In genomic region chr1:171280250-171280915, GRCm38 (mm10) we compare ENCODE assay signal across 8 mouse cellular contexts. TPM values are rescaled to one million over a fixed set of nuclear protein-coding genes. Genes with fewer than 3 reads are reported as not detected.
DNase-seq lines count a peak whose midpoint lies in the region; ATAC-seq and TF ChIP-seq lines count a peak whose summit lies in the region.

No protein-coding gene starts in this region.

- peaks cover 12% of the 10 kb centered on the region; the same call in 1 of the 2 replicates for H3K36me3 ChIP-seq in liver, adult 2 months (ENCODE audit: control insufficient read depth, insufficient read depth, low read length)
- H3K36me3 ChIP-seq in embryonic facial prominence, embryonic 13.5 days = peaks cover 64% of the 10 kb centered on the region
- H3K36me3 ChIP-seq in hindbrain, embryonic 14.5 days (replicated peaks; ENCODE audit: control insufficient read depth, insufficient read depth) = peaks cover 63% of the 10 kb centered on the region
- peaks cover 81% of the 10 kb centered on the region for H3K36me3 ChIP-seq in liver, embryonic 12.5 days
- H3K36me3 ChIP-seq in stomach, embryonic 14.5 days (ENCODE audit: control insufficient read depth, insufficient read depth, low read length) = peaks cover 63% of the 10 kb centered on the region

- TF ChIP-seq POLR2A in liver, adult 2 months (IDR thresholded peaks at IDR 0.05; ENCODE audit: extremely low read depth, insufficient read depth, low read length) = no peak

- peak overlapping the region; percentile 67 for H3K9ac ChIP-seq in liver, adult 2 months (ENCODE audit: low read depth, low read length)
- peak overlapping the region; percentile 89 for H3K9ac ChIP-seq in embryonic facial prominence, embryonic 13.5 days
- H3K9ac ChIP-seq in hindbrain, embryonic 14.5 days = peak overlapping the region; percentile 58
- peak overlapping the region; percentile 95 for H3K9ac ChIP-seq in liver, embryonic 12.5 days
- peak overlapping the region; percentile 54 for H3K9ac ChIP-seq in stomach, embryonic 14.5 days (replicated peaks; ENCODE audit: low read depth, low read length)

- no peaks in the 10 kb centered on the region; the same call in 1 of the 2 replicates for H3K79me2 ChIP-seq in liver, adult 2 months (ENCODE audit: control insufficient read depth, insufficient read depth, low read length)

- peaks cover 5% of the 10 kb centered on the region; the same call in 1 of the 2 replicates for H3K4me1 ChIP-seq in liver, adult 2 months (ENCODE audit: control insufficient read depth, insufficient read depth, low read length)
- peaks cover 19% of the 10 kb centered on the region for H3K4me1 ChIP-seq in embryonic facial prominence, embryonic 13.5 days
- H3K4me1 ChIP-seq in hindbrain, embryonic 14.5 days (replicated peaks; ENCODE audit: control insufficient read depth, insufficient read depth, low read length) = peaks cover 15% of the 10 kb centered on the region
- H3K4me1 ChIP-seq in liver, embryonic 12.5 days = peaks cover 72% of the 10 kb centered on the region
- H3K4me1 ChIP-seq in stomach, embryonic 14.5 days (ENCODE audit: control insufficient read depth, insufficient read depth, low read length) = peaks cover 15% of the 10 kb centered on the region

- no peaks in the 10 kb centered on the region for H3K27me3 ChIP-seq in liver, adult 2 months (ENCODE audit: control insufficient read depth, insufficient read depth, low read length)
- no peaks in the 10 kb centered on the region for H3K27me3 ChIP-seq in embryonic facial prominence, embryonic 13.5 days
- no peaks in the 10 kb centered on the region for H3K27me3 ChIP-seq in hindbrain, embryonic 14.5 days (ENCODE audit: control insufficient read depth, insufficient read depth, low read length)
- no peaks in the 10 kb centered on the region for H3K27me3 ChIP-seq in liver, embryonic 12.5 days (replicated peaks)
- no peaks in the 10 kb centered on the region for H3K27me3 ChIP-seq in stomach, embryonic 14.5 days (ENCODE audit: control insufficient read depth, insufficient read depth, low read length)

- H3K9me3 ChIP-seq in embryonic facial prominence, embryonic 13.5 days = no peaks in the 10 kb centered on the region
- no peaks in the 10 kb centered on the region for H3K9me3 ChIP-seq in hindbrain, embryonic 14.5 days (ENCODE audit: control insufficient read depth, low read length)
- no peaks in the 10 kb centered on the region for H3K9me3 ChIP-seq in liver, embryonic 12.5 days (replicated peaks)
- no peaks in the 10 kb centered on the region for H3K9me3 ChIP-seq in stomach, embryonic 14.5 days (ENCODE audit: control insufficient read depth, low read depth, low read length)

- peak overlapping the region; percentile 20 for H3K27ac ChIP-seq in liver, adult 2 months (replicated peaks; ENCODE audit: insufficient read depth, low read depth, low read length)
- H3K27ac ChIP-seq in embryonic facial prominence, embryonic 13.5 days = peak overlapping the region; percentile 23; the same call in 1 of the 2 replicates
- H3K27ac ChIP-seq in hindbrain, embryonic 14.5 days = peak overlapping the region; percentile 57; the same call in 1 of the 2 replicates
- H3K27ac ChIP-seq in liver, embryonic 12.5 days = peak overlapping the region; percentile 99
- peak overlapping the region; percentile 49; the same call in 1 of the 2 replicates for H3K27ac ChIP-seq in stomach, embryonic 14.5 days (ENCODE audit: low read length)

- no peak; the same call in 1 of the 2 replicates for ATAC-seq in embryonic facial prominence, embryonic 13.5 days (ENCODE audit: insufficient number of reproducible peaks, insufficient read depth, low FRiP score, low TSS enrichment, low read depth)
- peak; percentile 12; the same call in 1 of the 2 replicates for ATAC-seq in hindbrain, embryonic 14.5 days (ENCODE audit: low FRiP score)
- peak; percentile 58 for ATAC-seq in liver, embryonic 12.5 days
- ATAC-seq in stomach, embryonic 14.5 days (ENCODE audit: insufficient number of reproducible peaks, insufficient read depth, low FRiP score, low read depth) = peak; percentile 10; the same call in 1 of the 2 replicates

- WGBS in liver, adult 2 months = under 1% methylated on average over 25 of the region's 25 CpGs
- WGBS in embryonic facial prominence, embryonic 13.5 days = under 1% methylated on average over 25 of the region's 25 CpGs
- 1% methylated on average over 25 of the region's 25 CpGs for WGBS in hindbrain, embryonic 14.5 days
- 2% methylated on average over 25 of the region's 25 CpGs for WGBS in liver, embryonic 12.5 days (ENCODE audit: insufficient replicate concordance)
- WGBS in stomach, embryonic 14.5 days = under 1% methylated on average over 25 of the region's 25 CpGs

- DNase-seq in liver, adult 2 months (ENCODE audit: extremely low read depth, low read depth, low spot score) = no peak
- no peak for DNase-seq in liver
- no peak for DNase-seq in hindbrain, embryonic 14.5 days (ENCODE audit: low spot score)
- no peak for DNase-seq in embryo, embryonic 10.5 days (ENCODE audit: low spot score)
- DNase-seq in adrenal gland, adult 8-10 months = no peak

- TF ChIP-seq CTCF in liver, adult 2 months (IDR thresholded peaks at IDR 0.05; ENCODE audit: low read depth, low read length) = no peak

- H3K4me2 ChIP-seq in embryonic facial prominence, embryonic 13.5 days = peak overlapping the region; percentile 92
- H3K4me2 ChIP-seq in hindbrain, embryonic 14.5 days (replicated peaks) = peak overlapping the region; percentile 65
- peak overlapping the region; percentile 89 for H3K4me2 ChIP-seq in liver, embryonic 12.5 days
- H3K4me2 ChIP-seq in stomach, embryonic 14.5 days (replicated peaks; ENCODE audit: low read depth, low read length) = peak overlapping the region; percentile 78

- peak overlapping the region; percentile 59 for H3K4me3 ChIP-seq in liver, adult 2 months (ENCODE audit: insufficient read depth, low read depth, low read length)
- peak overlapping the region; percentile 68 for H3K4me3 ChIP-seq in embryonic facial prominence, embryonic 13.5 days
- peak overlapping the region; percentile 59 for H3K4me3 ChIP-seq in hindbrain, embryonic 14.5 days (replicated peaks; ENCODE audit: low read length)
- peak overlapping the region; percentile 78 for H3K4me3 ChIP-seq in liver, embryonic 12.5 days
- H3K4me3 ChIP-seq in stomach, embryonic 14.5 days (ENCODE audit: low read depth, low read length) = peak overlapping the region; percentile 45

RNA-seq across cellular contexts. Expression of gene Ppox, which starts 0.6 kb away (rescaled TPM):
- 11.0 and 14.4 TPM in 2 replicates for total RNA-seq in liver, adult 2 months (2014; rRNA removed)
- 19.6 and 31.2 TPM in 2 replicates for polyA plus RNA-seq in liver, adult 2 months (2012; rRNA removed)
- 60.5 and 64.9 TPM in 2 replicates for polyA plus RNA-seq in embryonic facial prominence, embryonic 13.5 days (2015; fragmentation: Nextera tagmentation; extraction: Ambion mirVana)
- polyA plus RNA-seq in hindbrain, embryonic 14.5 days (2014; fragmentation: Nextera tagmentation; extraction: Ambion mirVana) = 43.5 and 44.6 TPM in 2 replicates
- polyA plus RNA-seq in liver, embryonic 12.5 days (2016; fragmentation: Nextera tagmentation; extraction: Ambion mirVana) = 199 and 207 TPM in 2 replicates
- polyA plus RNA-seq in stomach, embryonic 14.5 days (2014; fragmentation: Nextera tagmentation; extraction: Ambion mirVana) = 56.7 and 57.7 TPM in 2 replicates
- total RNA-seq in adrenal gland, adult 8-10 months (2022) = 10 to 100 TPM; 39.7 to 86.2 (median 65.6) TPM

RNA-seq across cellular contexts. Expression of gene Usp21, which starts 7.4 kb away (rescaled TPM):
- total RNA-seq in liver, adult 2 months (2014; rRNA removed) = 4.3 and 7.2 TPM in 2 replicates
- 20.2 and 23.8 TPM in 2 replicates for polyA plus RNA-seq in liver, adult 2 months (2012; rRNA removed)
- polyA plus RNA-seq in embryonic facial prominence, embryonic 13.5 days (2015; fragmentation: Nextera tagmentation; extraction: Ambion mirVana) = 116 and 127 TPM in 2 replicates
- polyA plus RNA-seq in hindbrain, embryonic 14.5 days (2014; fragmentation: Nextera tagmentation; extraction: Ambion mirVana) = 80.1 and 85.8 TPM in 2 replicates
- polyA plus RNA-seq in liver, embryonic 12.5 days (2016; fragmentation: Nextera tagmentation; extraction: Ambion mirVana) = 36.2 and 38.6 TPM in 2 replicates
- polyA plus RNA-seq in stomach, embryonic 14.5 days (2014; fragmentation: Nextera tagmentation; extraction: Ambion mirVana) = 68.8 and 70.6 TPM in 2 replicates
- total RNA-seq in adrenal gland, adult 8-10 months (2022) = 10 to 100 TPM; 39.3 to 64.7 (median 52.0) TPM

RNA-seq across cellular contexts. Expression of gene B4galt3, which starts 10.3 kb away (rescaled TPM):
- 4.8 and 6.4 TPM in 2 replicates for total RNA-seq in liver, adult 2 months (2014; rRNA removed)
- 16.1 and 23.9 TPM in 2 replicates for polyA plus RNA-seq in liver, adult 2 months (2012; rRNA removed)
- 82.1 and 84.2 TPM in 2 replicates for polyA plus RNA-seq in embryonic facial prominence, embryonic 13.5 days (2015; fragmentation: Nextera tagmentation; extraction: Ambion mirVana)
- polyA plus RNA-seq in hindbrain, embryonic 14.5 days (2014; fragmentation: Nextera tagmentation; extraction: Ambion mirVana) = 86.5 and 88.6 TPM in 2 replicates
- 29.9 and 35.8 TPM in 2 replicates for polyA plus RNA-seq in liver, embryonic 12.5 days (2016; fragmentation: Nextera tagmentation; extraction: Ambion mirVana)
- 81.1 and 87.0 TPM in 2 replicates for polyA plus RNA-seq in stomach, embryonic 14.5 days (2014; fragmentation: Nextera tagmentation; extraction: Ambion mirVana)
- 10 to 100 TPM; 28.5 to 44.8 (median 43.0) TPM for total RNA-seq in adrenal gland, adult 8-10 months (2022)

RNA-seq across cellular contexts. Expression of gene Ufc1, which starts 14.4 kb away (rescaled TPM):
- 96.5 and 103 TPM in 2 replicates for total RNA-seq in liver, adult 2 months (2014; rRNA removed)
- 30.3 and 34.5 TPM in 2 replicates for polyA plus RNA-seq in liver, adult 2 months (2012; rRNA removed)
- polyA plus RNA-seq in embryonic facial prominence, embryonic 13.5 days (2015; fragmentation: Nextera tagmentation; extraction: Ambion mirVana) = 109 and 118 TPM in 2 replicates
- 116 and 131 TPM in 2 replicates for polyA plus RNA-seq in hindbrain, embryonic 14.5 days (2014; fragmentation: Nextera tagmentation; extraction: Ambion mirVana)
- polyA plus RNA-seq in liver, embryonic 12.5 days (2016; fragmentation: Nextera tagmentation; extraction: Ambion mirVana) = 55.9 and 58.3 TPM in 2 replicates
- polyA plus RNA-seq in stomach, embryonic 14.5 days (2014; fragmentation: Nextera tagmentation; extraction: Ambion mirVana) = 118 and 130 TPM in 2 replicates
- total RNA-seq in adrenal gland, adult 8-10 months (2022) = 100 to 1,000 TPM; 179 to 200 (median 194) TPM

RNA-seq across cellular contexts. Expression of gene Ndufs2, which starts 29.2 kb away (rescaled TPM):
- total RNA-seq in liver, adult 2 months (2014; rRNA removed) = 272 and 275 TPM in 2 replicates
- polyA plus RNA-seq in liver, adult 2 months (2012; rRNA removed) = 174 and 195 TPM in 2 replicates
- 232 and 248 TPM in 2 replicates for polyA plus RNA-seq in embryonic facial prominence, embryonic 13.5 days (2015; fragmentation: Nextera tagmentation; extraction: Ambion mirVana)
- 218 and 247 TPM in 2 replicates for polyA plus RNA-seq in hindbrain, embryonic 14.5 days (2014; fragmentation: Nextera tagmentation; extraction: Ambion mirVana)
- polyA plus RNA-seq in liver, embryonic 12.5 days (2016; fragmentation: Nextera tagmentation; extraction: Ambion mirVana) = 160 and 167 TPM in 2 replicates
- polyA plus RNA-seq in stomach, embryonic 14.5 days (2014; fragmentation: Nextera tagmentation; extraction: Ambion mirVana) = 219 and 234 TPM in 2 replicates
- total RNA-seq in adrenal gland, adult 8-10 months (2022) = 100 to 1,000 TPM; 609 to 713 (median 672) TPM

Comparison
In these comparisons a context has a peak if more than half of its experiments do, and no peak if none do; other contexts are left out.
1. H3K27ac ChIP-seq: peak in every context shown above with its lines; median percentile 99 in liver, embryonic 12.5 days; 57 in hindbrain, embryonic 14.5 days; 49 in stomach, embryonic 14.5 days; 23 in embryonic facial prominence, embryonic 13.5 days; 20 in liver, adult 2 months.